10 mouse cellular contexts compared by ENCODE assay signal in genomic region chr11:116095573-116095972, GRCm38 (mm10). TPM values are rescaled to one million over a fixed set of nuclear protein-coding genes. Genes with fewer than 3 reads are reported as not detected.
A peak's percentile ranks its signal among the peaks of the same experiment; 100 is the strongest.
DNase-seq lines count a peak whose midpoint lies in the region; ATAC-seq and TF ChIP-seq lines count a peak whose summit lies in the region.
"Had no signal": no experiment of that assay in that cellular context is flagged by ENCODE, and none has a peak within 500 bp of the region (broad histone marks: within the 10 kb centered on the region; RNA-seq: fewer than 3 reads in every experiment).

No protein-coding gene starts in this region.

- peaks cover 21% of the 10 kb centered on the region for H3K4me1 ChIP-seq in liver, adult 2 months (ENCODE audit: control insufficient read depth, insufficient read depth, low read length)
- peaks cover 48% of the 10 kb centered on the region for H3K4me1 ChIP-seq in liver, embryonic 12.5 days
- peaks cover 26% of the 10 kb centered on the region for H3K4me1 ChIP-seq in brown adipose tissue, adult 24 weeks (ENCODE audit: control insufficient read depth, insufficient read depth, insufficient read length, low read length)
- H3K4me1 ChIP-seq in kidney, adult 2 months (ENCODE audit: control insufficient read depth, insufficient read depth, low read length) = peaks cover 16% of the 10 kb centered on the region
- H3K4me1 ChIP-seq in forebrain, embryonic 14.5 days (ENCODE audit: control insufficient read depth, insufficient read depth, low read length) = no peaks in the 10 kb centered on the region
- peaks cover 11% of the 10 kb centered on the region for H3K4me1 ChIP-seq in midbrain, embryonic 10.5 days

- H3K36me3 ChIP-seq in liver, adult 2 months (ENCODE audit: control insufficient read depth, insufficient read depth, low read length) = no peaks in the 10 kb centered on the region
- H3K36me3 ChIP-seq in liver, embryonic 12.5 days = no peaks in the 10 kb centered on the region
- no peaks in the 10 kb centered on the region for H3K36me3 ChIP-seq in kidney, adult 2 months (ENCODE audit: control insufficient read depth, insufficient read depth, low read length)
- no peaks in the 10 kb centered on the region for H3K36me3 ChIP-seq in forebrain, embryonic 14.5 days (ENCODE audit: control insufficient read depth, insufficient read depth, low read length)
- no peaks in the 10 kb centered on the region for H3K36me3 ChIP-seq in midbrain, embryonic 10.5 days

- DNase-seq in liver, adult 2 months (ENCODE audit: extremely low read depth, low read depth, low spot score) = peak; percentile 90
- peak; percentile 92 for DNase-seq in kidney, adult 2 months
- DNase-seq in lung, postnatal 4 days = peak; percentile 59 to 69
- no peak for DNase-seq in layer of hippocampus, adult 11-12 months (ENCODE audit: low spot score)
- no peak for DNase-seq in forebrain, embryonic 14.5 days (ENCODE audit: low spot score)
- DNase-seq in midbrain, embryonic 10.5 days (ENCODE audit: low spot score) = no peak
- DNase-seq: embryo, embryonic 11 days had no signal

- H3K9ac ChIP-seq in liver, adult 2 months (ENCODE audit: low read depth, low read length) = no peak overlapping the region
- H3K9ac ChIP-seq in liver, embryonic 12.5 days = no peak overlapping the region
- H3K9ac ChIP-seq in forebrain, embryonic 14.5 days (ENCODE audit: low read length) = no peak overlapping the region

- ATAC-seq in liver, embryonic 12.5 days = no peak
- no peak for ATAC-seq in forebrain, embryonic 14.5 days
- ATAC-seq: CD4-positive, CD25-positive, alpha-beta regulatory T cell, adult 4 months had no signal

- no peaks in the 10 kb centered on the region for H3K79me2 ChIP-seq in liver, adult 2 months (ENCODE audit: control insufficient read depth, insufficient read depth, low read length)

- 0 out of 2 replicates have a peak, but pooled peaks cover 5% of the 10 kb centered on the region for H3K9me3 ChIP-seq in liver, embryonic 12.5 days (replicated peaks)
- H3K9me3 ChIP-seq in forebrain, embryonic 14.5 days (replicated peaks; ENCODE audit: control insufficient read depth, low read length) = 0 out of 2 replicates have a peak, but pooled peaks cover 4% of the 10 kb centered on the region
- H3K9me3 ChIP-seq in midbrain, embryonic 10.5 days (replicated peaks) = no peaks in the 10 kb centered on the region; the same call in 1 of the 2 replicates

- no peak overlapping the region for H3K4me2 ChIP-seq in liver, embryonic 12.5 days
- H3K4me2 ChIP-seq in forebrain, embryonic 14.5 days (ENCODE audit: low read length) = no peak overlapping the region

- WGBS in liver, adult 2 months = 1% methylated on average over 3 of the region's 3 CpGs
- 21% methylated on average over 3 of the region's 3 CpGs for WGBS in liver, embryonic 12.5 days (ENCODE audit: insufficient replicate concordance)
- WGBS in kidney, adult 2 months = 46% methylated on average over 3 of the region's 3 CpGs
- 84% methylated on average over 3 of the region's 3 CpGs for WGBS in forebrain, embryonic 14.5 days
- 89% methylated on average over 3 of the region's 3 CpGs for WGBS in midbrain, embryonic 10.5 days

- no peaks in the 10 kb centered on the region for H3K27me3 ChIP-seq in liver, adult 2 months (ENCODE audit: control insufficient read depth, insufficient read depth, low read length)
- no peaks in the 10 kb centered on the region for H3K27me3 ChIP-seq in liver, embryonic 12.5 days (replicated peaks)
- H3K27me3 ChIP-seq in kidney, adult 2 months (replicated peaks; ENCODE audit: control insufficient read depth, insufficient read depth, low read length) = no peaks in the 10 kb centered on the region
- H3K27me3 ChIP-seq in forebrain, embryonic 14.5 days (replicated peaks; ENCODE audit: control insufficient read depth, insufficient read depth, low read length) = no peaks in the 10 kb centered on the region
- H3K27me3 ChIP-seq in midbrain, embryonic 10.5 days (ENCODE audit: low read depth, poor library complexity, severe bottlenecking) = no peaks in the 10 kb centered on the region; the same call in 1 of the 2 replicates

- no peak for TF ChIP-seq CTCF in liver, adult 2 months (IDR thresholded peaks at IDR 0.05; ENCODE audit: low read depth, low read length)
- no peak for TF ChIP-seq CTCF in kidney, adult 2 months (conservative IDR thresholded peaks at IDR 0.05; ENCODE audit: insufficient read depth, insufficient read length, low read depth, low read length)

- TF ChIP-seq POLR2A in liver, adult 2 months (IDR thresholded peaks at IDR 0.05; ENCODE audit: extremely low read depth, insufficient read depth, low read length) = no peak
- TF ChIP-seq POLR2A in kidney, adult 2 months (IDR thresholded peaks at IDR 0.05; ENCODE audit: low read depth, low read length) = no peak

- H3K4me3 ChIP-seq in liver, adult 2 months (ENCODE audit: insufficient read depth, low read depth, low read length) = no peak overlapping the region
- H3K4me3 ChIP-seq in liver, embryonic 12.5 days = no peak overlapping the region
- H3K4me3 ChIP-seq in brown adipose tissue, adult 24 weeks (ENCODE audit: insufficient read depth, low read depth, low read length) = no peak overlapping the region
- H3K4me3 ChIP-seq in kidney, adult 2 months (ENCODE audit: insufficient read depth, low read depth, low read length) = no peak overlapping the region
- H3K4me3 ChIP-seq in forebrain, embryonic 14.5 days (ENCODE audit: low read depth, low read length) = no peak overlapping the region
- H3K4me3 ChIP-seq in midbrain, embryonic 10.5 days = no peak overlapping the region

- peak overlapping the region; percentile 89 for H3K27ac ChIP-seq in liver, adult 2 months (replicated peaks; ENCODE audit: insufficient read depth, low read depth, low read length)
- no peak overlapping the region for H3K27ac ChIP-seq in liver, embryonic 12.5 days
- peak overlapping the region; percentile 88 for H3K27ac ChIP-seq in brown adipose tissue, adult 24 weeks (replicated peaks; ENCODE audit: low read depth, low read length)
- peak overlapping the region; percentile 62 for H3K27ac ChIP-seq in kidney, adult 2 months (ENCODE audit: insufficient read depth, low read depth, low read length)
- no peak overlapping the region for H3K27ac ChIP-seq in forebrain, embryonic 14.5 days (ENCODE audit: low read depth, low read length)
- H3K27ac ChIP-seq in midbrain, embryonic 10.5 days (replicated peaks) = no peak overlapping the region

RNA-seq across cellular contexts. Expression of gene Wbp2, which starts 8.8 kb away (rescaled TPM):
- 14.8 and 24.8 TPM in 2 replicates for total RNA-seq in liver, adult 2 months (2014; rRNA removed)
- polyA plus RNA-seq in liver, adult 2 months (2012; rRNA removed) = 166 and 179 TPM in 2 replicates
- 76.4 and 77.8 TPM in 2 replicates for polyA plus RNA-seq in liver, embryonic 12.5 days (2016; fragmentation: Nextera tagmentation; extraction: Ambion mirVana)
- 73.7 and 124 TPM in 2 replicates for polyA plus RNA-seq in brown adipose tissue, adult 24 weeks (2012; ENCODE audit: insufficient read depth, insufficient read length, missing spikeins)
- polyA plus RNA-seq in kidney, adult 2 months (2012; rRNA removed) = 391 and 392 TPM in 2 replicates
- polyA plus RNA-seq in forebrain, embryonic 14.5 days (2014; fragmentation: Nextera tagmentation; extraction: Ambion mirVana) = 145 and 166 TPM in 2 replicates
- 91.8 and 109 TPM in 2 replicates for polyA plus RNA-seq in midbrain, embryonic 10.5 days (2016; fragmentation: Nextera tagmentation; extraction: Ambion mirVana)

RNA-seq across cellular contexts. Expression of gene Unc13d, which starts 17.8 kb away (rescaled TPM):
- total RNA-seq in liver, adult 2 months (2014; rRNA removed) = 0.37 and 0.87 TPM in 2 replicates
- 0.54 and 1.4 TPM in 2 replicates for polyA plus RNA-seq in liver, adult 2 months (2012; rRNA removed)
- polyA plus RNA-seq in liver, embryonic 12.5 days (2016; fragmentation: Nextera tagmentation; extraction: Ambion mirVana) = 48.9 and 50.1 TPM in 2 replicates
- not detected in 2 replicates for polyA plus RNA-seq in brown adipose tissue, adult 24 weeks (2012; ENCODE audit: insufficient read depth, insufficient read length, missing spikeins)
- polyA plus RNA-seq in kidney, adult 2 months (2012; rRNA removed) = 1.1 and 2.4 TPM in 2 replicates
- 0.19 and 0.62 TPM in 2 replicates for polyA plus RNA-seq in forebrain, embryonic 14.5 days (2014; fragmentation: Nextera tagmentation; extraction: Ambion mirVana)
- polyA plus RNA-seq in midbrain, embryonic 10.5 days (2016; fragmentation: Nextera tagmentation; extraction: Ambion mirVana) = 2.5 and 3.1 TPM in 2 replicates

RNA-seq across cellular contexts. Expression of gene Trim47, which starts 31.4 kb away (rescaled TPM):
- total RNA-seq in liver, adult 2 months (2014; rRNA removed) = 2.9 and 6.6 TPM in 2 replicates
- 4.2 and 4.6 TPM in 2 replicates for polyA plus RNA-seq in liver, adult 2 months (2012; rRNA removed)
- 6.2 TPM in 2 replicates for polyA plus RNA-seq in liver, embryonic 12.5 days (2016; fragmentation: Nextera tagmentation; extraction: Ambion mirVana)
- polyA plus RNA-seq in brown adipose tissue, adult 24 weeks (2012; ENCODE audit: insufficient read depth, insufficient read length, missing spikeins) = 4.6 and 8.3 TPM in 2 replicates
- 34.9 and 39.6 TPM in 2 replicates for polyA plus RNA-seq in kidney, adult 2 months (2012; rRNA removed)
- 4.0 and 6.0 TPM in 2 replicates for polyA plus RNA-seq in forebrain, embryonic 14.5 days (2014; fragmentation: Nextera tagmentation; extraction: Ambion mirVana)
- polyA plus RNA-seq in midbrain, embryonic 10.5 days (2016; fragmentation: Nextera tagmentation; extraction: Ambion mirVana) = 2.7 TPM in 2 replicates
- polyA plus RNA-seq: CD4-positive, CD25-positive, alpha-beta regulatory T cell, adult 4 months had no signal

RNA-seq across cellular contexts. Expression of gene Trim65, which starts 35.4 kb away (rescaled TPM):
- 3.9 and 5.8 TPM in 2 replicates for total RNA-seq in liver, adult 2 months (2014; rRNA removed)
- 7.7 and 8.3 TPM in 2 replicates for polyA plus RNA-seq in liver, adult 2 months (2012; rRNA removed)
- 1.7 and 2.0 TPM in 2 replicates for polyA plus RNA-seq in liver, embryonic 12.5 days (2016; fragmentation: Nextera tagmentation; extraction: Ambion mirVana)
- 5.9 and 8.3 TPM in 2 replicates for polyA plus RNA-seq in brown adipose tissue, adult 24 weeks (2012; ENCODE audit: insufficient read depth, insufficient read length, missing spikeins)
- polyA plus RNA-seq in kidney, adult 2 months (2012; rRNA removed) = 9.5 and 9.6 TPM in 2 replicates
- polyA plus RNA-seq in forebrain, embryonic 14.5 days (2014; fragmentation: Nextera tagmentation; extraction: Ambion mirVana) = 0.97 and 1.1 TPM in 2 replicates
- 1.4 and 1.8 TPM in 2 replicates for polyA plus RNA-seq in midbrain, embryonic 10.5 days (2016; fragmentation: Nextera tagmentation; extraction: Ambion mirVana)

RNA-seq across cellular contexts. Expression of gene Mrpl38, which starts 43.1 kb away (rescaled TPM):
- 26.4 and 40.2 TPM in 2 replicates for total RNA-seq in liver, adult 2 months (2014; rRNA removed)
- polyA plus RNA-seq in liver, adult 2 months (2012; rRNA removed) = 63.7 and 77.7 TPM in 2 replicates
- polyA plus RNA-seq in liver, embryonic 12.5 days (2016; fragmentation: Nextera tagmentation; extraction: Ambion mirVana) = 76.7 and 81.5 TPM in 2 replicates
- polyA plus RNA-seq in brown adipose tissue, adult 24 weeks (2012; ENCODE audit: insufficient read depth, insufficient read length, missing spikeins) = 99.5 and 121 TPM in 2 replicates
- 69.9 and 70.7 TPM in 2 replicates for polyA plus RNA-seq in kidney, adult 2 months (2012; rRNA removed)
- 79.6 and 83.4 TPM in 2 replicates for polyA plus RNA-seq in forebrain, embryonic 14.5 days (2014; fragmentation: Nextera tagmentation; extraction: Ambion mirVana)
- 113 TPM in 2 replicates for polyA plus RNA-seq in midbrain, embryonic 10.5 days (2016; fragmentation: Nextera tagmentation; extraction: Ambion mirVana)

Comparison
In these comparisons a context has a peak if more than half of its experiments do, and no peak if none do; other contexts are left out.
1. H3K27ac ChIP-seq: peak in liver, adult 2 months (single experiment), brown adipose tissue, adult 24 weeks (single experiment) and kidney, adult 2 months (single experiment); none in liver, embryonic 12.5 days (single experiment), forebrain, embryonic 14.5 days (single experiment) and midbrain, embryonic 10.5 days (single experiment).
2. RNA of gene Unc13d, which starts 17.8 kb away (polyA plus RNA-seq): 48.9 to 50.1 TPM in liver, embryonic 12.5 days; 2.5 to 3.1 TPM in midbrain, embryonic 10.5 days, 1.1 to 2.4 TPM in kidney, adult 2 months, 0.54 to 1.4 TPM in liver, adult 2 months, not detected in brown adipose tissue, adult 24 weeks and 0.19 to 0.62 TPM in forebrain, embryonic 14.5 days; every median in the first group is over 10 times any median in the second.
3. DNase-seq: peak in liver, adult 2 months (single experiment), kidney, adult 2 months (single experiment) and lung, postnatal 4 days (2 of 2); none in layer of hippocampus, adult 11-12 months (single experiment), forebrain, embryonic 14.5 days (single experiment) and midbrain, embryonic 10.5 days (single experiment).